In genomic region chr11:89239891-89240290, GRCm38 (mm10) we compare ENCODE assay signal across 29 mouse cellular contexts.
A peak's percentile ranks its signal among the peaks of the same experiment; 100 is the strongest.
DNase-seq lines count a peak whose midpoint lies in the region; ATAC-seq lines count a peak whose summit lies in the region.
"Had no signal": no experiment of that assay in that cellular context is flagged by ENCODE, and none has a peak within 500 bp of the region (broad histone marks: within the 10 kb centered on the region; RNA-seq: fewer than 3 reads in every experiment).

No protein-coding gene starts in this region.

- 23% methylated on average over 9 of the region's 9 CpGs for WGBS in stomach, embryonic 16.5 days
- 62% methylated on average over 9 of the region's 9 CpGs for WGBS in hindbrain, embryonic 11.5 days

- H3K27ac ChIP-seq in stomach, embryonic 16.5 days (ENCODE audit: low read length), result no peak overlapping the region
- no peak overlapping the region for H3K27ac ChIP-seq in hindbrain, embryonic 11.5 days (ENCODE audit: low read depth, low read length)
- H3K27ac ChIP-seq: embryonic facial prominence, embryonic 12.5 days; forebrain, embryonic 12.5 days; hindbrain, embryonic 14.5 days; limb, embryonic 10.5 days; limb, embryonic 15.5 days; liver, embryonic 13.5 days had no signal

- H3K4me3 ChIP-seq in stomach, embryonic 16.5 days (replicated peaks; ENCODE audit: low read length), result no peak overlapping the region
- no peak overlapping the region for H3K4me3 ChIP-seq in hindbrain, embryonic 11.5 days (ENCODE audit: low read depth, low read length)
- H3K4me3 ChIP-seq: embryonic facial prominence, embryonic 12.5 days; forebrain, embryonic 12.5 days; heart, embryonic 12.5 days; limb, embryonic 10.5 days; limb, embryonic 15.5 days; liver, embryonic 13.5 days had no signal

- H3K9me3 ChIP-seq in stomach, embryonic 16.5 days (replicated peaks; ENCODE audit: control insufficient read depth, low read length), result no peaks in the 10 kb centered on the region
- H3K9me3 ChIP-seq in hindbrain, embryonic 11.5 days (ENCODE audit: control insufficient read depth, low read length), result no peaks in the 10 kb centered on the region
- H3K9me3 ChIP-seq: embryonic facial prominence, embryonic 12.5 days; forebrain, embryonic 12.5 days; limb, embryonic 10.5 days; limb, embryonic 15.5 days; liver, embryonic 13.5 days had no signal

- H3K27me3 ChIP-seq in stomach, embryonic 16.5 days (ENCODE audit: control insufficient read depth, insufficient read depth, low read length), result no peaks in the 10 kb centered on the region
- no peaks in the 10 kb centered on the region for H3K27me3 ChIP-seq in hindbrain, embryonic 11.5 days (ENCODE audit: control insufficient read depth, insufficient read depth, low read length)
- H3K27me3 ChIP-seq: embryonic facial prominence, embryonic 12.5 days; forebrain, embryonic 12.5 days; heart, embryonic 12.5 days; limb, embryonic 15.5 days; liver, embryonic 13.5 days had no signal

- no peak overlapping the region for H3K9ac ChIP-seq in stomach, embryonic 16.5 days (ENCODE audit: low read length)
- H3K9ac ChIP-seq in hindbrain, embryonic 11.5 days (ENCODE audit: low read depth, low read length), result no peak overlapping the region
- H3K9ac ChIP-seq: embryonic facial prominence, embryonic 12.5 days; forebrain, embryonic 12.5 days; forebrain, postnatal 0 days; heart, embryonic 12.5 days; hindbrain, embryonic 14.5 days; limb, embryonic 15.5 days; liver, embryonic 13.5 days had no signal

- DNase-seq in embryo, embryonic 10.5 days (ENCODE audit: low spot score), result peak; percentile 9
- no peak for DNase-seq in embryo, embryonic 11 days
- DNase-seq in right cerebral cortex, adult 2 months (ENCODE audit: low spot score in 2 of 2), result peak; percentile 6 to 12
- DNase-seq in right cerebral cortex, adult 18-20 months, result no peak
- peak; percentile 69 for DNase-seq in R1 (ENCODE audit: low read depth, low spot score)
- no peak for DNase-seq in hindbrain, embryonic 11.5 days (ENCODE audit: low spot score)
- DNase-seq in adrenal gland, postnatal 10 days, result no peak
- DNase-seq: cerebellum, adult 9-11 months; forebrain, postnatal 0 days; gastrocnemius, postnatal 14 days; heart, adult 18-20 months; heart, postnatal 4 days; kidney, adult 11 months; kidney, postnatal 14 days; layer of hippocampus, adult 9-11 months; liver, embryonic 13.5 days; lung, adult 18-20 months; lung, postnatal 10 days; midbrain, embryonic 14.5 days; thymus, postnatal 14 days had no signal

- no peaks in the 10 kb centered on the region for H3K36me3 ChIP-seq in stomach, embryonic 16.5 days (ENCODE audit: control insufficient read depth, insufficient read depth, low read length)
- H3K36me3 ChIP-seq in hindbrain, embryonic 11.5 days (ENCODE audit: control insufficient read depth, insufficient read depth, low read length), result no peaks in the 10 kb centered on the region
- H3K36me3 ChIP-seq: embryonic facial prominence, embryonic 12.5 days; forebrain, embryonic 12.5 days; heart, embryonic 12.5 days; limb, embryonic 10.5 days; limb, embryonic 15.5 days; liver, embryonic 13.5 days had no signal

- ATAC-seq in stomach, embryonic 16.5 days (ENCODE audit: insufficient read depth, low FRiP score), result no peak; the same call in 1 of the 2 replicates
- ATAC-seq in hindbrain, embryonic 11.5 days (ENCODE audit: low FRiP score), result no peak
- ATAC-seq: CD4-positive, CD25-positive, alpha-beta regulatory T cell, adult 4 months; forebrain, postnatal 0 days; inflammation-experienced regulatory T-cells, adult 6 months had no signal

- H3K4me2 ChIP-seq in stomach, embryonic 16.5 days (ENCODE audit: low read depth, low read length), result peak overlapping the region; percentile 2; the same call in 1 of the 2 replicates
- no peak overlapping the region for H3K4me2 ChIP-seq in hindbrain, embryonic 11.5 days (replicated peaks; ENCODE audit: low read depth, low read length)
- H3K4me2 ChIP-seq: embryonic facial prominence, embryonic 12.5 days; forebrain, embryonic 12.5 days; heart, embryonic 12.5 days; hindbrain, embryonic 14.5 days; limb, embryonic 15.5 days; liver, embryonic 13.5 days had no signal

- H3K4me1 ChIP-seq in stomach, embryonic 16.5 days (ENCODE audit: control insufficient read depth, insufficient read depth, low read length), result peaks cover 6% of the 10 kb centered on the region
- no peaks in the 10 kb centered on the region for H3K4me1 ChIP-seq in hindbrain, embryonic 11.5 days (replicated peaks; ENCODE audit: control insufficient read depth, insufficient read depth, low read length)
- H3K4me1 ChIP-seq: embryonic facial prominence, embryonic 12.5 days; heart, embryonic 12.5 days; limb, embryonic 10.5 days; limb, embryonic 15.5 days; liver, embryonic 13.5 days had no signal

Comparison
In these comparisons a context has a peak if more than half of its experiments do, and no peak if none do; other contexts are left out.
1. DNase-seq: peak in embryo, embryonic 10.5 days (single experiment), right cerebral cortex, adult 2 months (2 of 2) and R1 (single experiment); none in embryo, embryonic 11 days (single experiment), right cerebral cortex, adult 18-20 months (single experiment), hindbrain, embryonic 11.5 days (single experiment) and adrenal gland, postnatal 10 days (single experiment).